Mouse (Mus musculus): ENCODE measurements around the gene N4bp2.
A peak's percentile ranks its signal among the peaks of the same experiment; 100 is the strongest.

DNA sequence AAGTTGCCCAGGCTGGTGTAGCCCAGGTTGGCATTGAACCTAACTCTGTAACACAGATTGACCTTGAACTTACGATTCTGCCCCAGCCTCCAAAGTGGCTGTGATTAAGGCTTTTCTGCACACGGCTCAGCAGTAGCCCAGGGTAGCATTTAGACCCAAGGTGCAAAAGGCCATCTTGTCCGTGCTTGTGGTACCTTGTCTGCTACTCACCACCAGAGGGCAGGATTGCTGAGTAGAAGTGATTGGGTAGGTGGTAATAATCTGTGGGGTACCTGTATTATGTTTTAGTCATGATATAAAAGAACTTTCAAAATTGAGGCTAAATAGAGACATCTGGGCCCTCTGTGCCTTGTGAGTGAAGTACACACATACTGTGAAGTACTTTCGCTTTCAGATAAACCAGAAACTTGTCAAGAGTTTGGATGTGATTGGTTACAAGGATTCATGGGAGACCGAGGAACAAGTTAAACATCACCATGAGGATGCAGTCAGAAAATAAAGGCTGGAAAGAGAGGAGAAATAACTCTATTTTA, 60.3 kb downstream of the N4bp2 start:
- TF ChIP-seq CTCF (IDR thresholded peaks at IDR 0.05) (peak; percentile 76), EP300 (IDR thresholded peaks at IDR 0.05; ENCODE audit: insufficient read depth, low read depth, low read length) (no peak), POLR2A (IDR thresholded peaks at IDR 0.05; ENCODE audit: insufficient read depth, low read depth, low read length) (no peak)
